Comparison of ENCODE assay signal across 17 mouse cellular contexts in genomic region chr14:27186596-27186995, GRCm38 (mm10).
DNase-seq lines count a peak whose midpoint lies in the region; ATAC-seq and TF ChIP-seq lines count a peak whose summit lies in the region.
"Had no signal": no experiment of that assay in that cellular context is flagged by ENCODE, and none has a peak within 500 bp of the region (broad histone marks: within the 10 kb centered on the region; RNA-seq: fewer than 3 reads in every experiment).

No protein-coding gene starts in this region.

- no peak overlapping the region for H3K4me2 ChIP-seq in heart, embryonic 15.5 days
- no peak overlapping the region for H3K4me2 ChIP-seq in midbrain, embryonic 14.5 days (ENCODE audit: low read length)
- H3K4me2 ChIP-seq: embryonic facial prominence, embryonic 13.5 days; forebrain, embryonic 12.5 days; heart, embryonic 11.5 days; hindbrain, embryonic 13.5 days had no signal

- no peak for TF ChIP-seq POLR2A in MEL (IDR thresholded peaks at IDR 0.05; ENCODE audit: control insufficient read depth in 1 of 2, insufficient read depth in 1 of 2, low read depth in 1 of 2, low read length in 2 of 2, poor library complexity in 1 of 2)

- peak overlapping the region; percentile 63 for H3K27ac ChIP-seq in gastrocnemius, adult 2 months
- H3K27ac ChIP-seq in heart, embryonic 15.5 days: peak overlapping the region; percentile 13
- H3K27ac ChIP-seq in MEL (ENCODE audit: control insufficient read depth, low read depth, low read length): no peak overlapping the region
- no peak overlapping the region for H3K27ac ChIP-seq in midbrain, embryonic 14.5 days (replicated peaks; ENCODE audit: low read depth, low read length)
- H3K27ac ChIP-seq: embryonic facial prominence, embryonic 10.5 days; embryonic facial prominence, embryonic 13.5 days; forebrain, embryonic 12.5 days; heart, adult 2 months; hindbrain, embryonic 10.5 days; hindbrain, embryonic 13.5 days had no signal

- no peak for TF ChIP-seq EP300 in MEL (IDR thresholded peaks at IDR 0.05; ENCODE audit: low read depth in 1 of 2, low read length in 2 of 2)

- no peak for TF ChIP-seq RAD21 in MEL (IDR thresholded peaks at IDR 0.05; ENCODE audit: low read depth, low read length)

- H3K27me3 ChIP-seq in heart, embryonic 15.5 days: no peaks in the 10 kb centered on the region
- no peaks in the 10 kb centered on the region; a peak in 1 of 4 replicates for H3K27me3 ChIP-seq in MEL (ENCODE audit: control insufficient read depth in 1 of 2, insufficient read depth in 2 of 2, low read length in 2 of 2)
- H3K27me3 ChIP-seq in midbrain, embryonic 14.5 days (ENCODE audit: control insufficient read depth, insufficient read depth, low read length): no peaks in the 10 kb centered on the region
- H3K27me3 ChIP-seq: hindbrain, embryonic 13.5 days; Patski had no signal

- H3K36me3 ChIP-seq in heart, embryonic 15.5 days: no peaks in the 10 kb centered on the region
- no peaks in the 10 kb centered on the region for H3K36me3 ChIP-seq in MEL (ENCODE audit: control insufficient read depth in 1 of 2, insufficient read depth in 2 of 2, low read length in 2 of 2)
- no peaks in the 10 kb centered on the region for H3K36me3 ChIP-seq in midbrain, embryonic 14.5 days (ENCODE audit: control insufficient read depth, insufficient read depth, low read length)
- H3K36me3 ChIP-seq: embryonic facial prominence, embryonic 10.5 days; embryonic facial prominence, embryonic 13.5 days; forebrain, embryonic 12.5 days; hindbrain, embryonic 10.5 days; hindbrain, embryonic 13.5 days had no signal

- no peak for ATAC-seq in heart, embryonic 15.5 days (replicated peaks; ENCODE audit: insufficient number of reproducible peaks, insufficient read depth, low FRiP score, low read depth)
- ATAC-seq in inflammation-experienced regulatory T-cells, adult 6 months: peak; percentile 7
- ATAC-seq in midbrain, embryonic 14.5 days (ENCODE audit: low FRiP score, low TSS enrichment): no peak
- ATAC-seq: Patski had no signal

- intact Hi-C loops in gastrocnemius, adult 2 months (cut with DNase I): loop anchor here (5.0 kb wide), 1 partner anchor 151 kb away; no protein-coding TSS in a partner anchor

- no peaks in the 10 kb centered on the region for H3K9me3 ChIP-seq in heart, embryonic 15.5 days (replicated peaks)
- H3K9me3 ChIP-seq in MEL (replicated peaks; ENCODE audit: insufficient read depth, low read length): no peaks in the 10 kb centered on the region
- H3K9me3 ChIP-seq in midbrain, embryonic 14.5 days (ENCODE audit: control insufficient read depth, low read length): no peaks in the 10 kb centered on the region
- H3K9me3 ChIP-seq: embryonic facial prominence, embryonic 10.5 days; embryonic facial prominence, embryonic 13.5 days; forebrain, embryonic 12.5 days; hindbrain, embryonic 10.5 days; hindbrain, embryonic 13.5 days had no signal

- H3K79me2 ChIP-seq in MEL (ENCODE audit: control insufficient read depth, insufficient read depth, low read length, poor library complexity): no peaks in the 10 kb centered on the region

- no peak for TF ChIP-seq CTCF in gastrocnemius, adult 2 months (IDR thresholded peaks at IDR 0.05)
- TF ChIP-seq CTCF in MEL (IDR thresholded peaks at IDR 0.05 in 2 of 3, conservative IDR thresholded peaks at IDR 0.05 in 1 of 3; ENCODE audit: control insufficient read depth in 1 of 3, insufficient read depth in 1 of 3, low read depth in 2 of 3, low read length in 3 of 3, poor library complexity in 1 of 3, severe bottlenecking in 1 of 3): no peak

- DNase-seq in gastrocnemius, adult 2 months: no peak
- DNase-seq in gastrocnemius, adult 18-20 months (ENCODE audit: low spot score): no peak
- DNase-seq in heart, postnatal 4 days: no peak
- peak; percentile 4 for DNase-seq in MEL (ENCODE audit: low read depth, low spot score)
- DNase-seq in neural tube, embryonic 10.5 days (ENCODE audit: extremely low spot score, low spot score): no peak
- no peak for DNase-seq in midbrain, embryonic 14.5 days

- H3K9ac ChIP-seq in heart, embryonic 15.5 days: no peak overlapping the region
- no peak overlapping the region for H3K9ac ChIP-seq in MEL (ENCODE audit: control insufficient read depth, low read depth, low read length, poor library complexity, severe bottlenecking)
- H3K9ac ChIP-seq in midbrain, embryonic 14.5 days (replicated peaks; ENCODE audit: low read length): no peak overlapping the region
- H3K9ac ChIP-seq: embryonic facial prominence, embryonic 13.5 days; forebrain, embryonic 12.5 days; hindbrain, embryonic 13.5 days had no signal

- peaks cover 18% of the 10 kb centered on the region for H3K4me1 ChIP-seq in heart, embryonic 15.5 days (replicated peaks)
- H3K4me1 ChIP-seq in MEL (ENCODE audit: control insufficient read depth in 1 of 2, insufficient read depth in 2 of 2, low read length in 2 of 2): no peaks in the 10 kb centered on the region
- no peaks in the 10 kb centered on the region for H3K4me1 ChIP-seq in midbrain, embryonic 14.5 days (ENCODE audit: control insufficient read depth, insufficient read depth, low read length)
- H3K4me1 ChIP-seq: forebrain, embryonic 12.5 days had no signal

- H3K4me3 ChIP-seq in gastrocnemius, adult 2 months: no peak overlapping the region
- H3K4me3 ChIP-seq in heart, embryonic 15.5 days: no peak overlapping the region
- no peak overlapping the region for H3K4me3 ChIP-seq in MEL (ENCODE audit: control insufficient read depth in 1 of 2, insufficient read depth in 1 of 2, low read depth in 2 of 2, low read length in 2 of 2)
- H3K4me3 ChIP-seq in midbrain, embryonic 14.5 days (replicated peaks; ENCODE audit: low read depth, low read length): no peak overlapping the region
- H3K4me3 ChIP-seq: embryonic facial prominence, embryonic 10.5 days; embryonic facial prominence, embryonic 13.5 days; erythroblast, embryonic 14.5 days; forebrain, embryonic 12.5 days; heart, adult 2 months; hindbrain, embryonic 10.5 days; hindbrain, embryonic 13.5 days had no signal

- 66% methylated on average over 4 of the region's 4 CpGs for WGBS in heart, embryonic 15.5 days
- 83% methylated on average over 4 of the region's 4 CpGs for WGBS in midbrain, embryonic 14.5 days

TF ChIP-seq in MEL, 35 proteins besides CTCF, POLR2A, EP300 and RAD21:
- TF ChIP-seq USF1 (IDR thresholded peaks at IDR 0.05; ENCODE audit: low read depth, low read length): no peak
- no peak for TF ChIP-seq MAFK (IDR thresholded peaks at IDR 0.05; ENCODE audit: borderline replicate concordance, low read depth, low read length)
- no peak for TF ChIP-seq MAX (IDR thresholded peaks at IDR 0.05; ENCODE audit: low read length)
- no peak for TF ChIP-seq NRF1 (IDR thresholded peaks at IDR 0.05; ENCODE audit: insufficient read depth, low read depth, low read length, poor library complexity, severe bottlenecking)
- TF ChIP-seq GATA1 (IDR thresholded peaks at IDR 0.05; ENCODE audit: low read depth, low read length): no peak
- no peak for TF ChIP-seq CHD2 (IDR thresholded peaks at IDR 0.05; ENCODE audit: low read length)
- TF ChIP-seq ZMIZ1 (IDR thresholded peaks at IDR 0.05; ENCODE audit: low read depth, low read length): no peak
- no peak for TF ChIP-seq ZKSCAN1 (IDR thresholded peaks at IDR 0.05; ENCODE audit: low read depth, low read length)
TF ChIP-seq in MEL: peak in this region for 0.

Comparison
In these comparisons a context has a peak if more than half of its experiments do, and no peak if none do; other contexts are left out.
1. H3K27ac ChIP-seq: peak in gastrocnemius, adult 2 months (single experiment) and heart, embryonic 15.5 days (single experiment); none in MEL (single experiment) and midbrain, embryonic 14.5 days (single experiment).